Mouse (Mus musculus) heart, embryonic 13.5 days (tissue): Measurements from ENCODE around the gene Vmn2r120. TPM values are rescaled to one million over a fixed set of nuclear protein-coding genes. Genes with fewer than 3 reads are reported as not detected.
"Not testable (repeated sequence)": the region's sequence is repeated elsewhere in the genome, so short reads cannot be mapped to it uniquely, and the experiment has no call there.

Experiments
- ATAC-seq: fragments of 200-750 bp; cut with Nextera tagmentation; 2 replicates; pipeline ENCODE4 v1.8.0; 2017; ENCODE audit warnings: moderate TSS enrichment; ENCODE audit not compliant: insufficient number of reproducible peaks, low FRiP score, low TSS enrichment; ENCODE audit errors: extremely low read depth
- H3K27ac ChIP-seq: fragments of 300-500 bp; sonication (generic); replicated peaks from 2 replicates; pipeline ENCODE4 v1.5.1; 2015; ENCODE audit warnings: moderate library complexity, mild to moderate bottlenecking, inconsistent platforms
- H3K27me3 ChIP-seq: fragments of 300-500 bp; sonication (generic); replicated peaks from 2 replicates; pipeline ENCODE4 v1.6.1; 2015; ENCODE audit warnings: mild to moderate bottlenecking, inconsistent platforms
- H3K36me3 ChIP-seq: fragments of 300-500 bp; sonication (generic); 2 replicates; pipeline ENCODE4 v1.6.1; 2015; ENCODE audit warnings: mild to moderate bottlenecking, inconsistent platforms
- H3K4me1 ChIP-seq: fragments of 300-500 bp; sonication (generic); 2 replicates; pipeline ENCODE4 v1.6.1; 2015; ENCODE audit warnings: inconsistent platforms
- H3K4me2 ChIP-seq: fragments of 300-500 bp; sonication (generic); 2 replicates; pipeline ENCODE4 v1.6.1; 2015; ENCODE audit warnings: inconsistent platforms, mild to moderate bottlenecking, moderate library complexity
- H3K4me3 ChIP-seq: fragments of 300-500 bp; sonication (generic); 2 replicates; pipeline ENCODE4 v1.5.1; 2015; ENCODE audit warnings: moderate library complexity, mild to moderate bottlenecking, inconsistent platforms
- H3K9ac ChIP-seq: fragments of 300-500 bp; sonication (generic); 2 replicates; pipeline ENCODE4 v1.6.1; 2015; ENCODE audit warnings: inconsistent platforms, mild to moderate bottlenecking, moderate library complexity
- H3K9me3 ChIP-seq: fragments of 300-500 bp; sonication (generic); 2 replicates; pipeline ENCODE4 v1.6.1; 2016; ENCODE audit warnings: inconsistent platforms
- WGBS: fragments of 180-500 bp; shearing (Covaris S2); methylation state at CpG from one replicate; pipeline ENCODE4 v1.1.7; 2015; ENCODE audit warnings: mixed read lengths; 5-methylcytosine and 5-hydroxymethylcytosine counted together
- polyA plus RNA-seq: library from polyadenylated mRNA; unstranded; fragments of >200 nt; fragmentation: Nextera tagmentation; extraction: Ambion mirVana; gene quantifications from 2 replicates; pipeline ENCODE4 v1.2.1, GENCODE M21; 2015

The Vmn2r120 gene
- not detected in 2 replicates for polyA plus RNA-seq

GRCm38 (mm10) chr17:57545405-57545804 lies at the start of gene Vmn2r120:
Gene Vmn2r120 (minus strand): TSS chr17:57545505.
- no peak within 1 kb of the TSS for H3K9ac ChIP-seq
- no peaks in the 10 kb centered on the region for H3K4me1 ChIP-seq
- H3K27ac ChIP-seq: no peak within 1 kb of the TSS
- no peak for ATAC-seq
- 64% methylated on average over 1 of the region's 1 CpGs for WGBS
- H3K9me3 ChIP-seq: no peaks in the 10 kb centered on the region
- H3K4me3 ChIP-seq: no peak within 1 kb of the TSS
- no peak within 1 kb of the TSS for H3K4me2 ChIP-seq
- H3K27me3 ChIP-seq: no peaks in the 10 kb centered on the region
- no peaks in the 10 kb centered on the region for H3K36me3 ChIP-seq

GRCm38 (mm10) chr17:57587273-57587672 lies 42.0 kb upstream of the Vmn2r120 start:
- not testable (repeated sequence) for ATAC-seq, H3K4me1 ChIP-seq, H3K27me3 ChIP-seq, H3K4me2 ChIP-seq, H3K36me3 ChIP-seq, H3K9me3 ChIP-seq, H3K9ac ChIP-seq, H3K27ac ChIP-seq, H3K4me3 ChIP-seq
- WGBS: 78% methylated on average over 6 of the region's 6 CpGs

- Histone ChIP-seq H3K9ac (no peak overlapping the region), H3K9me3 (peaks cover 7% of the 10 kb centered on the region; the same call in 1 of the 2 replicates), H3K27ac (no peak overlapping the region), H3K4me3 (no peak overlapping the region), H3K4me2 (no peak overlapping the region), H3K4me1 (no peaks in the 10 kb centered on the region), H3K36me3 (no peaks in the 10 kb centered on the region), H3K27me3 (no peaks in the 10 kb centered on the region)
- 70% methylated on average over 16 of the region's 16 CpGs for WGBS
- ATAC-seq: no peak
Observed at GRCm38 (mm10) chr17:57574075-57574705, 28.9 kb upstream of the Vmn2r120 start.

Other genes with a start within 250 kb of the Vmn2r120 start
- 3.8 and 4.8 TPM in 2 replicates for gene Adgre1, start 186.8 kb downstream of the Vmn2r120 start, polyA plus RNA-seq
- not detected in 2 replicates for gene Gm21834, start 196.7 kb upstream of the Vmn2r120 start, polyA plus RNA-seq
- gene Cntnap5c, start 224.1 kb upstream of the Vmn2r120 start, polyA plus RNA-seq: not detected in 2 replicates